Mouse (Mus musculus) layer of hippocampus, postnatal 10 days (tissue): ENCODE results near the gene Pgls. TPM values are rescaled to one million over a fixed set of nuclear protein-coding genes. Genes with fewer than 3 reads are reported as not detected.

Source experiments
- DNase-seq, 2 experiments: peaks; one replicate each; pipeline ENCODE4 v3.0.0; 2021; ENCODE audit warnings: low spot score in 2 of 2
- long read RNA-seq: library from polyadenylated mRNA; stranded (forward); transcript quantifications from one replicate; pipeline ENCODE4 v2.0.0, GENCODE M21; 2023
- total RNA-seq, 2 experiments: library from RNA; stranded (reverse); gene quantifications; 2 replicates each; pipeline ENCODE4 v1.2.3; 2021

Pgls gene
- 10 to 100 TPM; 75.1 to 81.0 TPM for total RNA-seq
- long read RNA-seq, transcript Pgls-205 (5 exons, 1,062 nt), result minor isoform, 6 of 109 reads
- long read RNA-seq, transcript Pgls-201 (5 exons, 893 nt), result major isoform, 89 of 109 reads
- long read RNA-seq, partial matches to known transcripts, result 9 of 109 reads
- long read RNA-seq, other reads (novel, unspliced or antisense), result 4 of 109 reads

- DNase-seq, result peak; percentile 92 to 96
Observed at GRCm38 (mm10) chr8:71591471-71592373, at the start of gene Pgls. Gene Pgls (plus strand): TSS chr8:71592176.

DNA sequence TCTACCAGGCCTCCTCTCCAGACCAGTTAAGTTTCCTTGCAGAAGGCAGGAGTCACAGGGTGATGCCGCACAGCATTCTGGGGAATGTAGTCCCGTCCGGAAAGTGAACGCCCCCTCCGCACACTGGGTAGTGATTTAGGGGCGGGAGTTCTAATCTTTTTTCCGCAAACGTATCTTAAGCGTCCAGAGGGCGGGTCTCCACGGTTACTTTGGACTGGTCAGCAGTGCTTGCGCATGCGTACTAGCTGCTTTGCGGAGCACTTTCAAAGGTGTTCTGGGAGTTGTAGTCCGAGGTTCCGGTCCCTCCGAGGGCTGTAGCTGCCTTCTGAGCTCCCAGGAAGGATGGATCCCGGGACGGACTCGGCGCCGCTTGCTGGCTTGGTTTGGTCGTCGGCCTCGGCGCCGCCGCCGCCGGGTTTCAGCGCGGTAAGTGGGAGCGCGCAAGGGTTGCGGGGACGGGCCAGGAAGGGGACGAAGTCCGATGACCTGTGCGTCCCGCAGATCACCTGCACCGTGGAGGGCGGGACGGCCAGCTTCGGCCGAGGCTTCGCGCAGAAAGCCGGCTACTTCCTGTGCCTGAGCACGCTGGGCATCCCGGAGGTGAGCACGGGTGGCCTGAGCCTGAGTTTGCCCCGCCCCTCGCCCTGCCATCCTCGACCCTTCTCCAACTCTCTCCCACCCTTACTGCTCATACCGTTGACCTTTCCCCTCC is 49.2 kb upstream of the Pgls start, which contains the start of gene Mvb12a:
Mvb12a (plus strand) TSS at position 291 of the 712 bp plus-strand sequence.
- peak; percentile 93 to 94 for DNase-seq

DNA sequence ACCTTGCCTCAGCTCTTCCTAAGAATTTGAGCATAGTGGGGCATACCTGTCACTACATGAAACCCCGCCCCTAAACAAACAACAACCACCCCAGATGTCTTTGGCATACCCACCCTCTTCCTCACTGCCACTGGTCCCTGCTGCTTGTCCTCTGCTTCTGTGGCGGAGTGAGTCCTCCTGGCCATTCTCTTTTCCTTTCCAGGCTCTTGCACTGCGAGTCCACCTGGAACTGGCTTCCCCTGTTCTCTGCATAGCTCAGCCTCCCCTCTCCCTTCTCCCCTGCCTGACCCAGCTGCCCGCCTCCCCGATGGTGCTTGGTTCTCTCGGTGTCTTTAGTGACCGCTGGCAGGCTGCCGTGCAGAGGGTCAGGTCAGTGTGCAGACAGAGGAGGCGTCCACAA is 48.2 kb upstream of the Pgls start:
- DNase-seq, result no peak

DNA sequence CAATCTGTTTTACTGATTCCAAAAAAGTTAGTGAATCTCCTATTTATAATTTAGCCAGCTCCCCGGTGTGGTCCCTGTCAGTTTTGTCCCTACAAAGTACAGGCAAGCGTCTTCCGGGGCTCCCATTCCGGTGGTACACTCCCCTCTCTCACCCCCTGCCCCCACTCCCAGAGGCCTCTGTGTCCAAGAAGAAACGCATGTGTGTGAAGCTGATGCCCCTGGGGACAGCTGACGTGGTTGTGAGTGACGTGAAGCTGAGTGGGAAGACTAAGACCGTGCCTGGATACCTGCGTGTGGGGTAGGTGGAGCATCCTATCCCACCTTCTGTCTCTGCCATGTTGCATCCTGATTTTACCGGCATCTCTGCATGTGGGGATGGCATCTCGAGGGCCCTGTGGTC is 46.9 kb upstream of the Pgls start:
- no peak for DNase-seq

DNA sequence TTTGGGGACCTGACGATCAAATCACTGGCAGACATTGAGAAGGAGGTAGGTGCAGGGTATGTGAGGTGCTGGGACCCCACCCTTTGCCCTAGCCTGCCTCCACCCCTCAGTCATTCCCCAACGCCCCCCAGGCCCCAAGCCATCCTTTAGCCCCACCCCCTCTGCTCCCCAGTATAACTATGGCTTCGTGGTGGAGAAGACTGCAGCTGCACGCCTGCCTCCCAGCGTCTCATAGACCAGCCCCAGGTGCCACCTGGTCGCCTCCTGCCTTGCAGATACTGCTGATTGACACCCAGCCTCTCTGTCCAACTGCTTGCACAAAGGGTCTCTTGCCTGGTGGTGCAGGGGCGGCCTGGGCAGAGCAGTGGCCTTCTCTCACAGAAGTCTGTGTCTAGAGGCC is 44.4 kb upstream of the Pgls start:
- DNase-seq, result no peak

DNA sequence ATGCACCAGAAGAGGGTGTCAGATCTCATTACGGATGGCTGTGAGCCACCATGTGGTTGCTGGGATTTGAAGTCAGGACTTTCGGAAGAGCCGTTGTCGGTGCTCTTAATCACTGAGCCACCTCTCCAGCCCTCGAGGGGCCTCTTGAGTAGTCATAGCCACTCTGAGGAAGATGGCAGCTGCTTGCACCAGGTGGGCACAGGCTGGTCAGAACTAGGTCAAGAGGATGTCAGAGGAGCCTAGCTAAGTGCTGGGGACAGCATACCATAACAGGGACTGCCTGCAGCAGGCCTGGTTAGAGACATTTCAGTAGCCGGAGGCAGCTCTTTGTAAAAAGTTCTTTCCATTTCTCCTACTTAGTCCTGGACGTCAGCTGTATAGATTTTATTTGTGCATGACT is 41.2 kb upstream of the Pgls start:
- no peak for DNase-seq

- DNase-seq, result no peak
Observed at GRCm38 (mm10) chr8:71552770-71553169, 39.2 kb upstream of the Pgls start.

- DNase-seq, result no peak
Observed at GRCm38 (mm10) chr8:71554001-71554400, 38.0 kb upstream of the Pgls start.

DNA sequence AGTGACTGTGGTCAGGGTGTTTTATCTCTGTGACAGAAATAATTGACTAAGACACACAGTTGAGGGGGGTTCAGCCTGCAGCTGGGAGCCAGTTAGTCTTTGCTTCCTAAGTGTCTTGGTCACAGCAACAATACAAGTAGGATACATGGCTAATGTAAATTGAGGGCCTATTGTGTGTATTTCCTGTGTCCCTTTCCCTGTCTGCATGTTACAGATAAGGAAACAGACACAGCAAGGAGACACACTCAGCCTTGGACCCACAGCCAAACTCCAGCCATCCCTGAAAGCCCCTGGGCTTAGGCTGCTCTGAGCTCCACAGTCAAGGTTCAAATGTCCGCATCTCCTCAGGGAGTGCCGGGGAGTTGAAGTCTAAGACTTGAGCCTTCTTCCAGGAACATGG is 37.3 kb upstream of the Pgls start:
- no peak for DNase-seq

GRCm38 (mm10) chr8:71558071-71558957 is 33.7 kb upstream of the Pgls start, which contains the start of gene Tmem221:
Gene Tmem221 (minus strand): TSS chr8:71558871.
- DNase-seq, result no peak

DNA sequence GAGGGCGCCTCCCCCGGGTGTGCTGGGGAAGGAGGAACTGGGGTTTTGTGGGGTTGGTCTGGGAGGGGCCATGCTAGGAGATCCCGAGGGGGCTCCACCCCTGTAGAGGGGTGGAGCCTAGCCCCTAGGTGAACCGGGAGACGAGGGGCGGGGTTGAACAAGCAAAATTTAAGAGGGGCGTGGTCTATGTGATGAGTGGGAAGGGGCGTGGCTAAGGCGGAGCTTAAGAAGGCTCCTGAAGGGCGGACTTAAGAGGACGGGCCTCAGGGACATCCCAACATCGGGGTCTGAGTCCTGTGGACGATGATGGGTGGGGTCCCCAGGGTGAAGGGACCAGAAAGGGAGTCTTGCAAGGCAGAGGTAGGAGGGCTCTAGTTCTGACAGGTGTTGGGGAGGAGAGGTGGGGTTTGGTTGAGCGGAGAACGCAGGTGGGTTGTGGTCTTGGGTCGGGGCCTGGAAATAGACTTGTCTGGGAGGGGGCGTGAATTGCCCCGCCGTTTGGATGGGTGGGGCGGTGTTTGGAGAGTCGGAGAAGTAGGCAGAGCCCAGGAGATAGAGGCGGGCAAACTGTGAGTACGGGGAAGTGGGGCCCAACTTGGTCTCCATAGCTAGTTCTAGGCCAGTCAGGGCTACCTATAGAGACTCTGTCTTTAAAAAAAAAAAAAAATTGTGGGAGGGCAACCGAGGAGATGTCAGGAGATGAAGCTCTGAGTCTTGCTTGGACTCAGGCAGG is 32.9 kb upstream of the Pgls start:
- DNase-seq, result no peak

- no peak for DNase-seq
Observed at GRCm38 (mm10) chr8:71560071-71560470, 31.9 kb upstream of the Pgls start.

- DNase-seq, result no peak
Observed at GRCm38 (mm10) chr8:71560765-71561164, 31.2 kb upstream of the Pgls start.

- DNase-seq, result peak; percentile 69 to 75
Observed at GRCm38 (mm10) chr8:71561401-71561800, 30.6 kb upstream of the Pgls start.

DNA sequence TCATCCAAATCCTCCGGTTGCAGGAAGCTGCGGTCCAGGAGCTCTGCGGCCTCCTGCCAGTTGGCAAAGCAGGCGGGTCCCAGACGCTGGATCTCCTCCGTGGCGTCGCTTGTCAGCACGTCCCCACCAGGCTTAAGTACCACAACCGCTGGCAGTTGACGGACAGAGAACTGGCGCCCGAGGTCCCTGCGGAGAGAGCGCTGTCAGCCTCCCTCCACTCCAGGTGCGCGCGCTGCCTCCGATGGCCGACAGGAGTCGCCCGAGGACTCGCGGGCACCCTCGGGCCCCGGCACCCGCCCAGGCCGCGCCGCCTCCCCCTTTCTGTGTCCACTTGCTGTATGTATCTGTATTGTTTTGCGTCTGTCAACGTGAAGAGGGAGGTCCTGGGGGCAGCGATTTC is 29.2 kb upstream of the Pgls start:
- peak; percentile 80 to 84 for DNase-seq

- no peak for DNase-seq
Observed at GRCm38 (mm10) chr8:71563992-71564391, 28.0 kb upstream of the Pgls start.

GRCm38 (mm10) chr8:71566501-71566900 is 25.5 kb upstream of the Pgls start, which contains the start of gene Nxnl1:
Gene Nxnl1 (minus strand): TSS chr8:71566601.
- no peak for DNase-seq

- no peak for DNase-seq
Observed at GRCm38 (mm10) chr8:71567587-71567986, 24.4 kb upstream of the Pgls start.

GRCm38 (mm10) chr8:71568387-71568937 is 23.5 kb upstream of the Pgls start, which contains the start of gene Slc27a1:
Gene Slc27a1 (plus strand): TSS chr8:71568882.
- DNase-seq, result peak; percentile 77 to 87

DNA sequence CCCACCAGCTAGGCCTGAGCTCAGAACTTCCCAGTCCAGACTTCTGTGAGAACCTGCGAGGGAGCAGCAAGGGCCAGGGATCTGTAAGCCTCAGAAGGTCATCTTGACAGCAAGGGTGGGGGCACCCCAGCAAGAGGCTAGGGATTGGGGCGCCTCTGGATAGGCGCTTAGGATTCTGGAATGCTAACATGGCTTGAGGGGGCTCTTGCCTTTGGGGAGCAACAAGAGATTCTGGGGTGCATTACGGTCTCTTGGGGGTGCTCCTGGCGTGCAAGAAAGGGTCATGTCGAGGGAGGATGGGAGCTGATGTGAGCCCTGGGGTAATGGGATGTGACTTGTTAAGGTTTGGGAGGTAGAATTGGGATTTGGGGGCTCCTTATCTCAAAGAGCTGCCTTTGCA is 23.0 kb upstream of the Pgls start:
- DNase-seq, result peak in 1 of 2 experiments; percentile 52
